Mouse (Mus musculus): ENCODE data around the gene Cks1b.
A peak's percentile ranks its signal among the peaks of the same experiment; 100 is the strongest.

The Cks1b gene

GRCm38 (mm10) chr3:89449541-89449940, 31.4 kb upstream of the Cks1b start:
- Histone ChIP-seq H3K4me3 (replicated peaks; ENCODE audit: low read length) (peak overlapping the region; percentile 73), H3K9me3 (ENCODE audit: low read length) (no peaks in the 10 kb centered on the region), H3K27me3 (ENCODE audit: insufficient read depth, low read length) (no peaks in the 10 kb centered on the region), H3K4me1 (replicated peaks; ENCODE audit: low read depth, low read length) (peaks cover 77% of the 10 kb centered on the region), H3K36me3 (ENCODE audit: insufficient read depth, low read length) (peaks cover 27% of the 10 kb centered on the region)
- TF ChIP-seq NANOG (IDR thresholded peaks at IDR 0.05; ENCODE audit: borderline replicate concordance, low read length) = no peak
- TF ChIP-seq CTCF (conservative IDR thresholded peaks at IDR 0.05; ENCODE audit: low read length) = peak; percentile 74

- Histone ChIP-seq H3K4me1 (replicated peaks; ENCODE audit: low read depth, low read length) (peaks cover 71% of the 10 kb centered on the region), H3K36me3 (ENCODE audit: insufficient read depth, low read length) (peaks cover 31% of the 10 kb centered on the region), H3K4me3 (replicated peaks; ENCODE audit: low read length) (peak overlapping the region; percentile 73), H3K9me3 (ENCODE audit: low read length) (no peaks in the 10 kb centered on the region), H3K27me3 (ENCODE audit: insufficient read depth, low read length) (no peaks in the 10 kb centered on the region)
- no peak for TF ChIP-seq POU5F1 (IDR thresholded peaks at IDR 0.05; ENCODE audit: borderline replicate concordance, low read length)
- no peak for TF ChIP-seq CTCF (conservative IDR thresholded peaks at IDR 0.05; ENCODE audit: low read length)
- TF ChIP-seq NANOG (IDR thresholded peaks at IDR 0.05; ENCODE audit: borderline replicate concordance, low read length) = no peak
Measured at GRCm38 (mm10) chr3:89448720-89449537, 30.7 kb upstream of the Cks1b start.

GRCm38 (mm10) chr3:89440691-89441090, 22.5 kb upstream of the Cks1b start:
- H3K36me3 ChIP-seq (ENCODE audit: insufficient read depth, low read length) = peaks cover 48% of the 10 kb centered on the region
- peaks cover 27% of the 10 kb centered on the region for H3K4me1 ChIP-seq (replicated peaks; ENCODE audit: low read depth, low read length)
- H3K9me3 ChIP-seq (ENCODE audit: low read length) = no peaks in the 10 kb centered on the region
- H3K27me3 ChIP-seq (ENCODE audit: insufficient read depth, low read length) = no peaks in the 10 kb centered on the region
- no peak overlapping the region for H3K4me3 ChIP-seq (replicated peaks; ENCODE audit: low read length)
- TF ChIP-seq POU5F1 (IDR thresholded peaks at IDR 0.05; ENCODE audit: borderline replicate concordance, low read length) = no peak
- TF ChIP-seq NANOG (IDR thresholded peaks at IDR 0.05; ENCODE audit: borderline replicate concordance, low read length) = no peak
- no peak for TF ChIP-seq CTCF (conservative IDR thresholded peaks at IDR 0.05; ENCODE audit: low read length)

GRCm38 (mm10) chr3:89437269-89437668, 19.1 kb upstream of the Cks1b start:
- Histone ChIP-seq H3K27me3 (ENCODE audit: insufficient read depth, low read length) (no peaks in the 10 kb centered on the region), H3K4me3 (replicated peaks; ENCODE audit: low read length) (peak overlapping the region; percentile 79), H3K9me3 (ENCODE audit: low read length) (no peaks in the 10 kb centered on the region), H3K36me3 (ENCODE audit: insufficient read depth, low read length) (peaks cover 47% of the 10 kb centered on the region), H3K4me1 (replicated peaks; ENCODE audit: low read depth, low read length) (peaks cover 61% of the 10 kb centered on the region)
- TF ChIP-seq CTCF (conservative IDR thresholded peaks at IDR 0.05; ENCODE audit: low read length) (no peak), POU5F1 (IDR thresholded peaks at IDR 0.05; ENCODE audit: borderline replicate concordance, low read length) (no peak), NANOG (IDR thresholded peaks at IDR 0.05; ENCODE audit: borderline replicate concordance, low read length) (no peak)

- H3K4me1 ChIP-seq (replicated peaks; ENCODE audit: low read depth, low read length) = peaks cover 69% of the 10 kb centered on the region
- peaks cover 53% of the 10 kb centered on the region for H3K36me3 ChIP-seq (ENCODE audit: insufficient read depth, low read length)
- no peaks in the 10 kb centered on the region for H3K9me3 ChIP-seq (ENCODE audit: low read length)
- TF ChIP-seq CTCF (conservative IDR thresholded peaks at IDR 0.05; ENCODE audit: low read length) (no peak), POU5F1 (IDR thresholded peaks at IDR 0.05; ENCODE audit: borderline replicate concordance, low read length) (no peak), NANOG (IDR thresholded peaks at IDR 0.05; ENCODE audit: borderline replicate concordance, low read length) (no peak)
- H3K4me3 ChIP-seq (replicated peaks; ENCODE audit: low read length) = peak within 1 kb of the TSS; percentile 79
- no peaks in the 10 kb centered on the region for H3K27me3 ChIP-seq (ENCODE audit: insufficient read depth, low read length)
Measured at GRCm38 (mm10) chr3:89436176-89437113, 18.3 kb upstream of the Cks1b start, which contains the start of gene Pbxip1. Pbxip1 (plus strand) TSS chr3:89436706.

- H3K36me3 ChIP-seq (ENCODE audit: insufficient read depth, low read length) = peaks cover 47% of the 10 kb centered on the region
- no peak for TF ChIP-seq CTCF (conservative IDR thresholded peaks at IDR 0.05; ENCODE audit: low read length)
- no peaks in the 10 kb centered on the region for H3K27me3 ChIP-seq (ENCODE audit: insufficient read depth, low read length)
- peak overlapping the region; percentile 37; the same call in 1 of the 2 replicates for H3K4me3 ChIP-seq (replicated peaks; ENCODE audit: low read length)
- no peaks in the 10 kb centered on the region for H3K9me3 ChIP-seq (ENCODE audit: low read length)
- peaks cover 78% of the 10 kb centered on the region for H3K4me1 ChIP-seq (replicated peaks; ENCODE audit: low read depth, low read length)
Measured at GRCm38 (mm10) chr3:89435041-89435440, 16.9 kb upstream of the Cks1b start.

GRCm38 (mm10) chr3:89434532-89434931, 16.3 kb upstream of the Cks1b start:
- no peaks in the 10 kb centered on the region for H3K9me3 ChIP-seq (ENCODE audit: low read length)
- peaks cover 78% of the 10 kb centered on the region for H3K4me1 ChIP-seq (replicated peaks; ENCODE audit: low read depth, low read length)
- no peaks in the 10 kb centered on the region for H3K27me3 ChIP-seq (ENCODE audit: insufficient read depth, low read length)
- H3K4me3 ChIP-seq (replicated peaks; ENCODE audit: low read length) = peak overlapping the region; percentile 37
- H3K36me3 ChIP-seq (ENCODE audit: insufficient read depth, low read length) = peaks cover 42% of the 10 kb centered on the region
- TF ChIP-seq POU5F1 (IDR thresholded peaks at IDR 0.05; ENCODE audit: borderline replicate concordance, low read length) (no peak), NANOG (IDR thresholded peaks at IDR 0.05; ENCODE audit: borderline replicate concordance, low read length) (no peak), CTCF (conservative IDR thresholded peaks at IDR 0.05; ENCODE audit: low read length) (no peak)

GRCm38 (mm10) chr3:89432606-89433005, 14.4 kb upstream of the Cks1b start:
- TF ChIP-seq CTCF (conservative IDR thresholded peaks at IDR 0.05; ENCODE audit: low read length) (no peak), NANOG (IDR thresholded peaks at IDR 0.05; ENCODE audit: borderline replicate concordance, low read length) (no peak), POU5F1 (IDR thresholded peaks at IDR 0.05; ENCODE audit: borderline replicate concordance, low read length) (no peak)
- peaks cover 83% of the 10 kb centered on the region for H3K4me1 ChIP-seq (replicated peaks; ENCODE audit: low read depth, low read length)
- peaks cover 55% of the 10 kb centered on the region for H3K36me3 ChIP-seq (ENCODE audit: insufficient read depth, low read length)
- H3K9me3 ChIP-seq (ENCODE audit: low read length) = no peaks in the 10 kb centered on the region
- H3K4me3 ChIP-seq (replicated peaks; ENCODE audit: low read length) = peak overlapping the region; percentile 100
- no peaks in the 10 kb centered on the region for H3K27me3 ChIP-seq (ENCODE audit: insufficient read depth, low read length)
